Mouse (Mus musculus) natural killer cell, adult 2 months (primary cell): ENCODE data around the gene Lingo2.
"Not testable (repeated sequence)": the region's sequence is repeated elsewhere in the genome, so short reads cannot be mapped to it uniquely, and the experiment has no call there.

Source experiments
- DNase-seq, 2 experiments: peaks; one replicate each; pipeline ENCODE4 v3.0.0; 2022; ENCODE audit warnings: low spot score in 2 of 2

Gene Lingo2

DNA sequence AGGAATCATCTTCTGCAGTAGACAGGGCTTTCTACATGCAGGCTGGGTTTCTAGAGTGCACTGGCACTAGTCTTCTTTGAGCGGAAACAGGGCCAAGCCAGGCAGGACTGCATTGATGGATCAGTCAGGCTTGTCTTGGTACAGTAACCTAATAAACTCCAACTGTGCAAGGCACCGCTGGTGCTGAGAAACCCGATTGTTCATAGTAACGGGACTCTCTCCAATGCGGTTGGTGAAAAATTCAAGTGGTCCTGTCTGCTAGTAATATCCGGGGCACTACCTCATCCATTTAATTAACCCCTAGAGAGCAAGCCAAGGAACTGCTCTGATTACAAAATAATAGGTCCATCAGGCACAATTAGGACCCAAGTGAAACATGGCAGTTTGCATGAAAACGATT, 1106.4 kb downstream of the Lingo2 start:
- no peak for DNase-seq

DNA sequence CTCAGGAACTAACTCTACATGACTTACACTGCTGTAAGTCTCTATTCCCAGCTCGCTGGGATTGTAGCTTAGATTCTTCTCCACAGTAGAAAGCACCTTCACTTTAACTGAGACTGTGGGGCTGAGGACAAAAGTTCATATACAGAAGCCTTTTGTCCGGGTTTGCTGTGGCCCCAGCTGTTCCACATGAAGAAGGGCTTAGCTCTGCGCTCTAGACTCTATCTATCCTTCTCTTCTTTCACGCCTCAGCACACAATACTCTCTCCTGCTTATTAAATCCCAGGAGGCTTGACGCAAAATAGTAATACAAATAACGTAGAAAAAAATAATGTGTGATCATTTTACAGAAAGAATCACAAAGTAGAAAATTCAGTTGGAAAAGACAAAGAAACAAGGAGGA, 1107.0 kb downstream of the Lingo2 start:
- DNase-seq = no peak

DNA sequence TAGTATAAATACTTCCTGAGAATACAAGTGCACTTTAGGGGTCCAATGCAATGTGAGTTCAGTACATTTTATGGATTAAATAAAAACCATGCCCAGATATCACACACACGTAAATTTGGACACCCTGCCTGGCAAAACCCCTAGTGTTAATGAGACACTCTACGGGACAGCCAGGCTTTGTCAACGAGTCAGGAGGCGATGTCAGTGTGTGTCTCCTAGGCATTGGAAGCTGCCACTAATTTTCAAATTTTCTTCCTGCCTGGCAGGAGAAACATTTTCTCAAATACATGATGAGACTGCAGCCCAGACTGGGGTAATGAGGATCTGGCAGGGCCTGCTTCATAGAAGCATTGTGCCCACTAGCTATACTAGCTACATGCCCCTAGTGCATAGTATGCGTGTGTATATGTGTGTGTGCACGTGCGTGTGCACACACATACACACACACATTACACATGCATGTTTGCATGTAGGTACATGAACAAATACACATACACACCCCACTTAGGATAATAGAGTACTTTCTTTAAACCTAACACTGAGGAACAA, 1128.2 kb downstream of the Lingo2 start:
- no peak for DNase-seq

DNA sequence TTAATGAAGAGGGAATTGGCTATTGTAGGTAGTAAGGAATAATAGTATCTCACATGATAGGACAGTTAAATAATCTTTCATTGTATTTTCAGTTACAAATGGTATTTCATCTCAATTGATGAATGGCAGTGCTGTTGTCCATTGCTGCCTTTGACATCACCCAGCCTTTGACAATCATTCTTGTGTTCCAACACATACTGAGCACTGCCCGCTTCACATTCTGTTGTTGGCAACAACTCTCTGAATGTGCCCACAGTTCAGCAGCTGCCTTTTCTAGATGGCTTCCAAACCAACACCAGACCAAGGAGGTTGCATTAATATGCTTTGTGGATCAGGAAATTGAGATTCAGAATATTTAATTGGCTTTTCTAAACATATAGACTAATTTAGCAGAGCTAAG, 1130.8 kb downstream of the Lingo2 start:
- no peak for DNase-seq

DNA sequence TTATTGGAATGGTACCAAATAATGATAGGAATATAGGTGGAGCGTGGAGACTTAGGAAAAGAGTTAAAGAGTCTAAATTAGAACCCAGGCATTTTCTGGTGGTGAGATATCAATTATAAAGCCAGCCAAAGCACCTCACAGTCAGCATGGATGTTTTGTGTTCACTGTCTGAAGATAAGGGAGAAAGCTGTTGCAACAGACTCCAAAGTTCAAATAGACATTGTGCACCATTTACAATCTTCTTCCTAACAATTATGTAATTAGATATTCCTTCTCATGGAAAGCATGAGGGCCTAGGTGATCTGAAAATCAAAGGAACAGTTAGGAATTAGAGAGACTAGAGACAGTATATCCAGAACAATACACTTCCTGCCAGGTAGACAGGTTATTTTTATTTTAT, 1136.8 kb downstream of the Lingo2 start:
- no peak for DNase-seq

DNA sequence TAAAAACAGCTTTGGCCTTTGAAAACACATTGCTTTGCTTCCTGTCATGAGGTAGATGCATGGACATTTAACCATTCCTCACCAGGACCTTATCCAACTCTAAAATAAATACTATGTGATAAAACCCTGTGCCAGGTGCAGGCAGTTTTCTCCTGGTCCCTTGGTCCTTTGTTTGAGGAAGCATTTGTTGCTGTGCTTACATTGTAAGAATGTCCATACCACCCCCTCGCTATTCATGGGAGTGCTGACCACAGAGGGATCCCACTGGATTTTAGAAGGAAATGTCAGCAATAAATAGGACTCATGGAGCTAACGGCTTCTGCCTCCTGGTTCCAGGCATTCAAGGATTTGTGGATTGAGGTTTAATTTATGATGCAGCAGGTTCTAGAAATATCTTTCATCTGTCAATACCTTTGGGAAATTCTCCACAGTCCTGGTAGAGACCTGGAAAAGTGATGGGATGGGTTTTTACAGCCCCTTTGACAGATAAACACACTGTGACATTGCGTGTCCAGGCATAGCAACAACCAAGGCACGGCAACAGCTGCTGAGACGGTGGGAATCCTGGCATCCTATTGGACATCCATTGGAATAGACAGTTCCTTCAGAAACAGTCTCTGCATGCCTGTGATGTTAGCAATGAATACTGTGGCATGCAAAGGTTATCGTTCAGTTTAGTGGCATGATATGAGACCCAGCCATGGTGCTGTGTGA, 1143.9 kb downstream of the Lingo2 start:
- DNase-seq = no peak

DNA sequence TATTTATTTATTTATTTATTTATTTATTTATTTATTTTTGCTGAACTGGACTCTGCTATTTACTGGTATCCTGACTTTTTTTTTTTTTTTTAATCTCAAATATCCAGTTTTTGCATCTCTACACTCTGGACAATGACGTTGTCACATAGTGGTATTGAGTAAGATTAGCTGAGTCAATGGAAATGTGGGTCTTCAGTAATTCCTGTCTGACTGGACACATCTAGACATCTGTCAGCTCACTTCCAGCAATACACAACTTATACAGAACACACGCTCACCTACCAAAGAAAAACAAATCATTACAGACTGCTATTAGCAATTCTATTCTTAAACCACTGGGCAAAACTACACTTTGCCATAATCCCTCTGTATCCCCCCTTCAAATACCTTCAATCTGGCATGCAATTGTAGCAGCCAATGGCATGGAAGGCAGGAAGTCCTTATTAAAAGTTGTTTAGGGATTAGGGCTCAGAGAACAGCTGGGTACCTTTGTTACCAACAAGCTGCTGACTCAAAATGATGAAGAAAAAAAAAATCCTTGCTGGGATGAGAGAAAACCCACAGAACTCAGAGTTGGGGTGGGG, 1144.6 kb downstream of the Lingo2 start:
- DNase-seq = no peak

DNA sequence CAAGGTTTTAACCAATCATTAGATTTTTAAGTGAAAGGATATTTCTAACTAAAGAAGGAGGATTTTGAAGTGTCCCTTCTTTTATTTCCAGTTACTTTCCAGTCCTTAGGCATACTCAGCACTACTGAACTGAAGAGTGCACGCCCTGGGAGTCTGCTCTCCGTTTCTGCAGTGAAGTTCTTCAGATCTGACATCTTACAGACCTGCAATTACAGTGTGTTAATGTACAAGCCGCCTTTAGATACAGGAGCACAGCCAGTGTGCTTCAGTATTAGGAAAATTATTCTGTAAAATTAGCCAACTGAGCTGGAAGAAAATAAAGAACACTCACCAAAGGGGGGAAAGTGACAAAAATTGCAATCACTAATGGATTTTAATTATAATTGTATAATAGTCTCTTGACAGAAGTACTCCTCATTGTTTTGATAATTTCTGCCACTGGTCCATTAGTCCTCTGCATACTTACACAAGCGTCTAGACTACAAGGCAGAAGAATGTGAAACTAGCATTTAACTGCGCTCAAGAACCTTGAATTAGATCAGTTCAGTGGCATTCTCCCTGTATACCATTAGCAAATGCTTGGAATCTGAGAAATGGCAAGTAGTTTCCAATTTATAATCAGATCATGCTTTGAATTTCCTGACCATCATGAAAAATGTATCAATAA, 1167.2 kb downstream of the Lingo2 start:
- no peak for DNase-seq

DNA sequence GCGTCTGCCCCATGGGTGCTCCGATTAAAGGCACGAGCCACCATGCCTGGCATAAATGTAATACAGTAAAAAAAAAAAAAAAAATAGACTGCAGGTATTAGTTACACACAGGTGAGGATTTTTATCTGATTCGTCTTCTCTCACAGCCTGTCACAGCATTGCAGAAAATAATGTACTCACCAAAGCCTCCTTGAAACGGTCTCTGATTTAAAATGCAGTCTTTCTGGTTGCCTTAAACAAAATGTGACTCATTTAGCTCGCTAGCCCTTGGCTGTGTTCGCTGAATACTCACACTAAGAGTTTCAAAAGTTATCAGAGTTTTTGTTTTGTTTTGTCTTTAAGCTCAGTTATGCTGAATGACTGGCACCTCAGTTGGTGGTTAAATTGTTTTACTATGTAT, 1180.7 kb downstream of the Lingo2 start:
- no peak for DNase-seq

DNA sequence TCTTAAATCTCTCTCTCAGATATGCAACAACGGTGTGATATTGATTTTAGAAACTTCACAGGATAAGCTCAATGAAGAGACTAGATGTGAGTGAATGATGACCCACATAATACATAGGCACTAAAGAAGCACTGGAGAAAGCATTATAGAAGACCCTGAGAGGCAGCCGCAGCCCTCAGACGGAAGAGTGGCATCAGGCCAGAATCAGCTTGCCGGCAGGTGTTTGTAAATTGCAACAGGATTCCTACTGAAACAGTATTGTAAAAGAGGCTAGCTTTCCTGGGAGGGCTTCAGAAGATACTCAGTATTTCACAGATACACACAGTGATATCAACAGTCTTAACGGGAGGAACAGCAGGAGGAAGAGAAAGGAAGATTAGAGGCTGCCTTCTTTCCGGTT, 1184.6 kb downstream of the Lingo2 start:
- no peak for DNase-seq

DNA sequence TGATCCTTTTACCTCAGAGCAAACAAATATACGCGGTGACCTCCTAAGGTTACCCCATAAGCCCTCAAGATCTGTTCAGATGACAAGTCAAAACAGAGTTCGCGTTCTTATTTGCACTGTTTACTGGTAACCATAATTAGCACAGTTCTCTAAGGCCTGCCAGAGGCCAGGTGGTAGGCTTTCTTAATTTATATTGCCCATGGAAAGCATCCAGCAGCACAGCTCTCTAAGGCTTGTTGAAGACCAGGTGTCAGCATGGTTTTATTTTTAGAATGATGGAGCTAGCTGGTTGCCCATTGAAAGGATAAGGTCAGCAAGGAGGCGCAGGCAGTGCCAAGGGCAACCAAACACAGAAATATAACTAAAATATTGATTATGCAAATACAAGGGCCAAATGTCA, 1190.4 kb downstream of the Lingo2 start:
- no peak for DNase-seq

DNA sequence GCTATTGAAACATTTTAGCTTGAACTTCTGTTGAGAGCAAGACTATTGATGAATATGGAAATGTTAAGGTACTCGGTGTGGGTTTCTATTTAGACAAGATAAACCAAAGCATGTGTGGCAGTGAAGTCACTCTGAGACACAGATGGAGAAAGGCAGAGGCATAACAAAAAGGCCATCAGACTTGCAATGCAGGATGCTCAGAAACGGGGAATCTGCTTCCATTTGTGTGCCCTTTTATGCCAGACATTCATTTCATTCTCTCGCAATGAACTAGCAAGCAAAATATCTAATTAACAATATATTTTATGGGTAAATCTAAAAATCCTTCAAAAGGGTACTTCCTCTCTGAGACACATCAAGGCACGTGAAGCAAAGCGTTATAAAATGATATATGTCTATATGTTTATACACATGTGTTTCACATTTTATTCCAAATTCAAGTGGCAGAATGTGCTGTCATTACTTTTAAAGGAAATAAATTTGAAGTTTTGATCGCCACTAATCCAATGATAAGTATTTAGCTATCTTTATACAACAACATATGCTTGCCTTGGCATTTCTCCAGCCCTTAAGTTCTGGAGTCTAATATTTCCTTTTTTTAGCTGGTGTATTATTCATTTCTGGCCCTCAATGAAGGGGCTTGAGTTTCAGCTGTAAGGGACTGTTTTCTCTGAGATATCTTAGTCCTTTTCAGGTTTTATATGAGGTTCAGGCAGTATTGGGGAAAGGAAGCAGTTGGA, 1199.3 kb downstream of the Lingo2 start:
- DNase-seq = no peak

DNA sequence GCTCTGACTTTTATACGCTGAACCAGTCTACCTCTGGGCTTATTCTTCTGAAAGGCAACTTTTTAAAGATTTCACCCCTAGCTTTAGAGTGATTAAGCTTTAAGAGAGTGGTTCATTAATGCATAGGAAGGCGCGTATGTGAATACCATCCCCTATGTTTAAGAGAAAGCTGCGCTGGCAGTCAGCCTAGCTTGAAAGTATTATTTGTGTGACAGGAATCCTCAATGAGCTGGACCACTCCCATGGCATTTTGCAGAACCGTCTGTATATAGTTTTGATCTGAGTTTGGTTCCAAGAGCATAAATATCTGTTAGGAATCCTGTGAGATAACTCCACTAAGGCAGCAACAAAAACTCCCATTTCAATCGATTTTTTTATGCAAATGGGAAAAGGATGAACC, 1204.9 kb downstream of the Lingo2 start:
- DNase-seq = no peak

DNA sequence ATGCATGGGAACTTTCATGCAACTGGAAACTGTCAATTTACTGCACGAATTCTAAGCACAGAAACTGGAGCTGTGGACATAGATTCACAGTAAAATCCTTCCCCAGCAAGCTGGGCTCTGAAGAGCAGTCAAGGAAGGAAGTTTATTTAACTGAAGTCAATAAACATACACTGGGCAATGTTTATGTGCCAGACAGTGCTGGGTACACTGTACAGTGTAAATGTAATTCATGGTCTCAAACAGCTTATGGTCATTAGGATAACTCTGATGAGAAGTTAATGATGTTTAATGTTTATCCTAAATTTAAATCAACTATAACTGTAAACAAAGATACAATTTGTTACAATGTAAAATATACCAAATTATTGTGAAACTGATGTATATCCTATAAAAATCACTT, 1226.8 kb downstream of the Lingo2 start:
- DNase-seq = no peak

DNA sequence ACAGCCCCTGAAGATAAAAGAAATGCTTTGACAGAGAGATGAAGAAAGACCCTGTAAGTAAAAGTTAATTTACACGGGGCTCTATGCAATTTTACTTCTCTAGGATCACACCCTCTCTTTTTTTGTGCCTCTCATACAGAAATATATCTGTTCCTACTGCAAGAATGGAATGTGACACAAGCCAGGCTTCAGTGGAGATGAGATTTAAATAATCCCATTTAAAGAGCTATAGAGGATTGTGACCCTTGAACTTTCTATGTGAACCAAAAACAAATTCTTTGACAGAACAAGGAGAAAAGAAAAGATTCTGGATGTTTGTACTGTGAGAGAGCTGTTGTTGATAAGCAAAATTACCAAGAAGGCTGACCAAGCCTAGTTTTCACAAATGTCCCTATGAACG, 1247.4 kb downstream of the Lingo2 start:
- no peak for DNase-seq

DNA sequence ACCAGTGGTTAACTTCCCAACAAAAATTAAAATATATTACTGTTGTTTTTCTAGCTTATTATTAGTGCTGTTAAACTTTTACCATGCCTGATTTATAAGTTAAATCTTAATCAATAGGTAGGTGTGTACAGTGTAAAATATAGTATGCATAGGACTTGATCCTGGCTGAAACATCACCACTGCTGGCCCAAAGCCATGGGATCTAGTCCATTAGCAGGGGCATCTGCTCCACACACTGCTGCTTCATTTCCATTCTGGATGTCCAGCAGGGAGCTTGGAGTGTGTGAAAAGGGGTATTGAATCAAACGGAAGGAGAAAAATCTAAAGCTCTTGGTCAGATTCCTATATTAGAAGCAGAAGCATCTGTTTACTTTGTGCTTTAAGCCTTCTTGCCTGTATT, 1248.9 kb downstream of the Lingo2 start:
- no peak for DNase-seq

DNA sequence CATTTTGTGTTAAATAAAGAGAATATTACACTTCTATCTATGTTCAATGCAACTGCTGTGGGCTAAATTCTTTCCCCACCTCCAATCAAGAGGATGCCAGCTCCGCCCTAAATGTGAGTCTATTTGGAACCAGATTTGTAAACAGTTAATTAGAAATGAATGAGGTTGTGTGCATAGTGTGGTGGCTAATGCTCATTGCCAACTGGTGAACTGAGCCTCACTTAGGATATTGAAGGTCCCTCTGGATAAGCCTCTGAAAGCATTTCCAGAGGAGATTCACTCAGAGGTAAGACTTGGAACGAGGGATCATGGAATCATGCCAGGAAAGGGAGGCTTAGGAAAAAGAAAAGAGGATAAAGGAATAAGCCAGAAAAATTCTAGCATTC, 1256.4 kb downstream of the Lingo2 start:
- no peak for DNase-seq

DNA sequence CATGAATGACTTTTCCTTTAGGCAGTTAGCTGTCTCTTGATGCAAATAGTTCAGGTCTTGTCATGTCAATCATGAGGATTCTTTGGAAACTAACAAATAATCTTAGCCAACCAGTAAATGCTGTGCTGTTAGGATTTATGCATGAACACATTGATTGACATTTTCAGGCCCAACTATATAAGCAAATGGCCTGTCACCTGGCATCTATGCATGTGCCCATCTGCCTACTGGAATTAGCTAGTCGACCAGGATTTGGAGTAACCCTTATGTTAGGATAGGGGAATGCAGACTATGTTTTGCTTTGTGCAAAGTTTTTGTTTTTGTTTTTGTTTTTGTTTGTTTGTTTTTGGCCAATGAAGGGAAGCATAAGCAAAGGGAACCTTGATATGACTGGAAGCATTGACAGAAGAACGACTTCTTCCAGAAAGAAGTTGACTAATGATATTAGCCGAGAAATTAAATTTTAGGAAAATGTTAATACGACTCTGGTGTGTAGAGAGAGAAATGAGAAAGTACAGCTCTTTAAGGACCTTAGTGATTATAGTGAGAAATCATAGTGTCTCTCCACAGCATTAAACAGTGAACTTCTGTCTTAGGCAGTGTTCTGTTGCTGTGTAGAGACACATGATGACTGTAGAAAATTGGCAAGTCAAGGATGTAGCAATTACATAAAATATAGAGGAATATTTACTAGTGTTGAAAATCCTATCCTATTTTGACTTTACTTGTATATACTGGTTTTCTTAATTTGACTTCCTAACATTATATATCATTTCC, 1257.0 kb downstream of the Lingo2 start:
- no peak for DNase-seq

DNA sequence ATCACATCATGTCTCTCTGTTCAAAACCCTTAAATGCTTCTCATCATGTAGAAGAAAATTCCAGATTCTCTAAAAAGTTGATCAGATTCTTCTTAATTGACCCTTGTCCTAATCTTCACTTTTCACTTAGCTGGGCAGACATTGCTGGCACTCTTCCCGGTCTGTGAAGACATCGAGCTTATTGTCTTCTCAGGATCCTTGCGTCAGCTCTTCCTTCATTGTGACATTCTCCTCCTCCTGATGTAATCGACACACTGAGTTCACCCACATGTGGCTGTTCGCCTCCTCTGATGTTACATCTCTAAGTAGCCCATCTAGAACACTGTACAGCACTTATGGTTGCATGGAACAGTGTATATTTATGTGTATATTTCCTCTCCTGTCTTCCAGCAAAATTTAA, 1261.0 kb downstream of the Lingo2 start:
- no peak for DNase-seq

DNA sequence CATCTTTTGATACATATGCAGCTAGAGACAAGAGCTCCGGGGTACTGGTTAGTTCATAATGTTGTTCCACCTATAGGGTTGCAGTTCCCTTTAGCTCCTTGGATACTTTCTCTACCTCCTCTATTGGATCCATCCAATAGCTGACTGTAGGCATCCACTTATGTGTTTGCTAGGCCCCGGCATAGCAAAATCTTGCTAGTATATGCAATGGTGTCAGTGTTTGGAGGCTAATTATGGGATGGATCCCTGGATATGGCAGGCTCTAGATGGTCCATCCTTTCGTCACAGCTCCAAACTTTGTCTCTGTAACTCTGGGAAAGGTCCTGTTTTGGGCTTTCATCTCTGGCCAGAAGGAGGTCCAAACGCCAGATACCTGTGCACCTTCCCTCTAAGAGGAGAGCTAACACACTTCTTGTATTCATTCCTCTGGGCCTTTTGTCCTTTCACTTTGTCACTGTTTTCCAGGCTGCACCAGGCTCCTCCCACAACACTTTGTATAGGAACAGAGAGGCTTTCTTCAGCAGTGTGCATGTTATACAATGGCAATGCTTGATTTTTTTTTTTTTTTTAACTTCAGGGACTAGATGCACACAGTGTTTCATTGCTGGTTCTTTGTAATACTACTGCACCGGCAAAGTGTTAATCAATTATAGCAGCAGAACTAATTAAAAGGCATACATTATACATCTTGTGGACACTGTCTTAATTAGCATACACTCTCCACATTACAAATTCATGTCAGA, 1262.9 kb downstream of the Lingo2 start:
- not testable (repeated sequence) for DNase-seq
